In the genomic region with DNA sequence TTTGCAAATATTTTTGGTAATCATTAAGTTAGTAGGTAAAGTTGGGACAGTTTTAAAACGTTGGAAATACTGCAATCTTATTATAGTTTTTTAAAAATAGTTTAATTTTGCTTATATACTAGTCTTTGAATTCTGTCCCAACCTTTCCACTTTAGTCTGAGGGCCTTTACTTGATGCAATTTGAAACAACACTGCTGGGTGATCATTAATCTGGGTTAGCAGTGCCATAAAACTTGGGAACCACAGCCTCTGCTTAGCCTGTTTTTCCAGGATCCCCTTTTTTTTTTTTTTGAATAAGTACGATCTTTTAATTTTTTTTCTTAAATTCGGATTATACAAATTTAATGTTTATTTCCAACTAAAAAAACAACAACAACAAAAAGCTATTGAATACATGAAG, we compare ENCODE assay signal across 8 mouse cellular contexts. TPM values are rescaled to one million over a fixed set of nuclear protein-coding genes. Genes with fewer than 3 reads are reported as not detected.
A peak's percentile ranks its signal among the peaks of the same experiment; 100 is the strongest.
DNase-seq lines count a peak whose midpoint lies in the region; ATAC-seq lines count a peak whose summit lies in the region.

No protein-coding gene starts in this region.

- no peaks in the 10 kb centered on the region for H3K9me3 ChIP-seq in embryonic facial prominence, embryonic 13.5 days
- no peaks in the 10 kb centered on the region for H3K9me3 ChIP-seq in kidney, embryonic 15.5 days (replicated peaks)
- no peaks in the 10 kb centered on the region for H3K9me3 ChIP-seq in midbrain, embryonic 16.5 days (replicated peaks; ENCODE audit: control insufficient read depth, low read length, poor library complexity, severe bottlenecking)

- peaks cover 7% of the 10 kb centered on the region; the same call in 1 of the 2 replicates for H3K36me3 ChIP-seq in embryonic facial prominence, embryonic 13.5 days
- peaks cover 7% of the 10 kb centered on the region for H3K36me3 ChIP-seq in kidney, embryonic 15.5 days
- H3K36me3 ChIP-seq in midbrain, embryonic 16.5 days (ENCODE audit: control insufficient read depth, insufficient read depth, low read length), result no peaks in the 10 kb centered on the region

- peak overlapping the region; percentile 92 for H3K9ac ChIP-seq in embryonic facial prominence, embryonic 13.5 days
- H3K9ac ChIP-seq in kidney, embryonic 15.5 days, result peak overlapping the region; percentile 88
- peak overlapping the region; percentile 92 for H3K9ac ChIP-seq in midbrain, embryonic 16.5 days (ENCODE audit: low read depth, low read length)

- peak overlapping the region; percentile 97 for H3K27ac ChIP-seq in embryonic facial prominence, embryonic 13.5 days
- H3K27ac ChIP-seq in kidney, embryonic 15.5 days, result peak overlapping the region; percentile 99
- peak overlapping the region; percentile 99 for H3K27ac ChIP-seq in midbrain, embryonic 16.5 days (ENCODE audit: low read length)

- no peaks in the 10 kb centered on the region for H3K4me1 ChIP-seq in embryonic facial prominence, embryonic 13.5 days
- H3K4me1 ChIP-seq in kidney, embryonic 15.5 days, result peaks cover 7% of the 10 kb centered on the region; the same call in 1 of the 2 replicates
- peaks cover 2% of the 10 kb centered on the region; the same call in 1 of the 2 replicates for H3K4me1 ChIP-seq in midbrain, embryonic 16.5 days (ENCODE audit: control insufficient read depth, insufficient read depth, low read length)

- ATAC-seq in embryonic facial prominence, embryonic 13.5 days (ENCODE audit: insufficient number of reproducible peaks, insufficient read depth, low FRiP score, low TSS enrichment, low read depth), result no peak
- no peak for ATAC-seq in kidney, embryonic 15.5 days (replicated peaks; ENCODE audit: low FRiP score)
- no peak for ATAC-seq in midbrain, embryonic 16.5 days
- ATAC-seq in CD4-positive, CD25-positive, alpha-beta regulatory T cell, adult 4 months, result no peak

- WGBS in embryonic facial prominence, embryonic 13.5 days, result 19% methylated on average over 3 of the region's 3 CpGs
- WGBS in kidney, embryonic 15.5 days, result 7% methylated on average over 3 of the region's 3 CpGs
- WGBS in midbrain, embryonic 16.5 days, result 23% methylated on average over 3 of the region's 3 CpGs

- peak; percentile 29 for DNase-seq in kidney, adult 11 months
- no peak for DNase-seq in kidney, adult 18-20 months
- no peak for DNase-seq in ovary, adult 18-20 months (ENCODE audit: low spot score)
- no peak for DNase-seq in left cerebral cortex, adult 8-10 months (ENCODE audit: low spot score in 2 of 2)

- peak overlapping the region; percentile 77 for H3K4me2 ChIP-seq in embryonic facial prominence, embryonic 13.5 days
- peak overlapping the region; percentile 68 for H3K4me2 ChIP-seq in kidney, embryonic 15.5 days
- H3K4me2 ChIP-seq in midbrain, embryonic 16.5 days (ENCODE audit: low read length), result peak overlapping the region; percentile 62

- peak overlapping the region; percentile 92 for H3K4me3 ChIP-seq in embryonic facial prominence, embryonic 13.5 days
- peak overlapping the region; percentile 93 for H3K4me3 ChIP-seq in kidney, embryonic 15.5 days (replicated peaks)
- peak overlapping the region; percentile 65 for H3K4me3 ChIP-seq in midbrain, embryonic 16.5 days (ENCODE audit: low read depth, low read length)

- no peaks in the 10 kb centered on the region for H3K27me3 ChIP-seq in embryonic facial prominence, embryonic 13.5 days
- H3K27me3 ChIP-seq in kidney, embryonic 15.5 days, result no peaks in the 10 kb centered on the region
- H3K27me3 ChIP-seq in midbrain, embryonic 16.5 days (ENCODE audit: control insufficient read depth, insufficient read depth, low read depth, low read length), result no peaks in the 10 kb centered on the region; the same call in 1 of the 2 replicates

RNA-seq across cellular contexts. Expression of a gene that starts 1.0 kb away (rescaled TPM):
- 34.5 and 38.6 TPM in 2 replicates for polyA plus RNA-seq in embryonic facial prominence, embryonic 13.5 days (2015; fragmentation: Nextera tagmentation; extraction: Ambion mirVana)
- polyA plus RNA-seq in kidney, embryonic 15.5 days (2015; fragmentation: Nextera tagmentation; extraction: Ambion mirVana), result 26.0 and 29.5 TPM in 2 replicates
- 24.3 and 25.5 TPM in 2 replicates for polyA plus RNA-seq in midbrain, embryonic 16.5 days (2015; fragmentation: Nextera tagmentation; extraction: Ambion mirVana)
- total RNA-seq in left cerebral cortex, adult 8-10 months (2022), result 10 to 100 TPM; 10.6 to 21.0 (median 14.0) TPM
- polyA plus RNA-seq in CD4-positive, CD25-positive, alpha-beta regulatory T cell, adult 4 months (2017; shearing (Covaris generic)), result 1 to 10 TPM; 4.0 to 5.4 TPM
